Mouse (Mus musculus) layer of hippocampus, postnatal 10 days (tissue): ENCODE results near the gene Trpv5. TPM values are rescaled to one million over a fixed set of nuclear protein-coding genes. Genes with fewer than 3 reads are reported as not detected.

Source experiments
- DNase-seq, 2 experiments: peaks; one replicate each; pipeline ENCODE4 v3.0.0; 2021; ENCODE audit warnings: low spot score in 2 of 2
- total RNA-seq, 2 experiments: library from RNA; stranded (reverse); gene quantifications; 2 replicates each; pipeline ENCODE4 v1.2.3; 2021

The Trpv5 gene
- total RNA-seq, 2 experiments from 2014 or later, result not detected

DNA sequence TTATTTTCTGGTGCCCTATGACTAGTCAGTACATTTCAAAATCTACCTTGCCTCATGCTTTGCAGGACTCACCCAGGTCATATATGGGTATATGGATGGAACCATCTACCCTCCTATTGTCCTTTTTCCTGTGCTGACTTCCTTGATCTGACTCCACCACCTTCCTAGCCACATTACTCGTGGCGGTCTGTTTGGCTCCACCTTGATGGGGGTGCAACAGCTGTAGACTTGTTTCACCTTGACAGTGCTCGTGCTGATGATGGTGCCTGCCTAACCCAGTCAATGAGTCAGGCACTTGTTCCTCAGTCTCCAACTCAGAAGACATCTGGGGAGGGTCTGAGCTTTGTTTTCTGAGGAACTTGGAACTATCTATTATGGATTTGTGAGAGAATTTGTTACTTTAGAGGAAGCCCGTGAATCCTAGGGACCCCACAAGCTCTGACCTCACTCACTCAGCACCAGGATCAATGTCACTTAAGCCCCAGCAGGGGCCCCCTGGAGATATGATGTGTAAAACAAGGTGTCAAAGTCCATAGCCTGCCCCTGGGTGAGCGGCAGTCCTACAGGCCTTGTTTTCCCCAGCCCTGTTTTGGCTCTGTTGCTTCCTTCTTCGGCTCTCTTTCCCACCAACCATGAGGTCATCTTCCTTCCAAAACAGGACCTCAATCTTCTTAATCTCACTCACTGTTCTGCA is 39.2 kb downstream of the Trpv5 start:
- DNase-seq, result no peak

- DNase-seq, result no peak
Observed at GRCm38 (mm10) chr6:41640449-41640848, 40.1 kb downstream of the Trpv5 start.

DNA sequence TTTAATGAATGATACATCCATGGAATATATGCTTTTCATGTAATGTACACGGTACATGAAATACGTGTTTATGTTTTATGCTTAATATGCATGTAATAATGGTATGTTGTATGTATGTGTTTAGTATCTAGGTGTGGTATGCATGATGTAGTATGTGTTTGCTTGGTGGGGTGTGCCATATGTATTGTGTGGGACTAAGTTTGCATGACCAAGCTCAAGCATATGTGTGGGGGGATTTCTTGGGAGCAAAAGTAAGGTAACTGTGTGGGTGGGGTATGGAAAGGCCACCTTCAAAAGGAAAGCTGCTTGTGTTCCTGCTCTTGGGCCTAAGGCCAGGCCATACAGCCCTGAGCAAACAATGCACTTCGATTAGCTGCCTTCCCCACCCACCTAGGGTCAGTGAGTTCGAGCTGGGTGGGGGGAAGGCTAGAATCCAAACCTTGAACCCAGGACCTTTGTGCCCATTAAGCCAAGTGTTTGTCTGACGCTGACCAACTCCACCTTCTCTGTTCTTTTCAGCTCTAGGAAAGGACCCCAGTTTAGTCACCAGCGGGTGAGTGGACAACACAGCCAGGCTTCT is 42.6 kb downstream of the Trpv5 start:
- no peak for DNase-seq

DNA sequence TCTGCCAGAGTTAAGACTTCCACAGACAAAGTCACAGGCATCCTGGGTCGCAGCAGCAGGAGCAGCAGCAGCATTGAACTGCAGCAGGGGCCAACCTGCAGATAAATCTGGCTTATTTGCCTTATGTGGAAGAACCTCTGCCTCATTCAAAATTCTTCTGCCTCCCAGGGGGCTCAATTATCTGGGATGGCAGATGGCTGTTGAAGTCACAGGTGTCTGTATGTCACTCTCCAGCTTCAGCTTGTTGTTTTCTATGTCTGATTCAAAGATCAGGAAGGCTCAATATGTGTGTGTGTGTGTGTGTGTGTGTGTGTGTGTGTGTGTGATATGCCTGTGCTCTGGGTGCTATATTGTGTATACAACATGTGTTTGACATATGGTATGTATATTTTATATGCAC is 43.2 kb downstream of the Trpv5 start:
- no peak for DNase-seq

GRCm38 (mm10) chr6:41636178-41636577 is 44.4 kb downstream of the Trpv5 start, which contains the start of gene Trpv6:
Trpv6 (minus strand) TSS chr6:41636405.
- DNase-seq, result no peak

DNA sequence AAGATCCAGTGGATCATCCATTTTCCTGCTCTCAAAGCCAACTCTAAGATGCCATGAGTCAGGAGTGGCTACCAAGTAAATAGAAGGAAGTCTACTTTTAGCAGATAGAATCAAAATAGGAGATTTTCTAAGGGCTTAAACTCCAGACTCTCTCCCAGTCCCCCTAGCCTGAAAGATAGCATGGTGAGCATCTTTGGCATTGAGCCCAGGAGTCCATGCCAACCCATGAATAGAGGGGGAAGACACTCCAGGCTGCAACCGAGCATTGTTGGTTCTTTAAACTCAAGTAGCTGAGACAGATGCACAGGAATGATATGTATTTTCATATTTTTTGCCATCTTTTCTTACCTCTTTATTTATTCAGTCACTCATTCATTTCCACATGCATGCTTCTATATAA is 45.4 kb downstream of the Trpv5 start:
- DNase-seq, result no peak

DNA sequence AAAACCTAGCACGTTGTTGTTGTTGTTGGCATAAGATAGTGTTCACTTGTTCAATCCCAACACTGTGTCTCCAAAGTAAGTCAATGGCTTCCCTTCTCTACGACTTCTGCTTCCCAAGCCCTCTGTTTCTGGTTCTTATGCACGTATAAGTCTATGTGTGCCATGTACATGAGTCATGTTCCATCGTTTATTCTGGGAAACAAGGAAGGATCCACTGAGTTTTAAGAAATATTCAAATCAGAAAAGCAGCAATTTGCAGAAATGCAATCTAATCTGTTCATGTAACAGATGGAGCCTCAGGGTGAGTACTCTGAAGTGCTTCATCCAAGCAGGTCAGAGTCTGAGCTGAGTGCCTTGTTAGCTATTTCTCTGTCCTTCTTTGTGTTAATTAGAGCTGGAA is 49.0 kb downstream of the Trpv5 start:
- DNase-seq, result no peak

- no peak for DNase-seq
Observed at GRCm38 (mm10) chr6:41630791-41631190, 49.8 kb downstream of the Trpv5 start.

DNA sequence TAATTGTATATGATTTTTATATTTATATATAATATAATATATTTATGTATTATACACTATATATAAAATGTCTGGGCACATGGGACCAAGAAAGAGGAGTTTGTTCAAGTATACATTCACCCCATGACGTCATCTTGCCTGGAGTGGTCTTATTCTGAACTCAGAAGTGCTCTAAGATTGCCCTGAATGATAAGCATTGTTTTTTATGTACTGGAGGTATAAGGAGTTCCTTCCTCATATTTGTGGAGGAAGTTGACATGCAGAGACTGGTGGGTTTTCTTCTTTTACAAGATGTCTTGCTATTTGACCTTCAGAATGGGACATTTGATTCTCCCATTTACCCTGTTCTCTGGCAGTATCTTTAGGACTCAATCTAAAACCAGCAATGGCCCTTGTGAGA is 52.4 kb downstream of the Trpv5 start:
- DNase-seq, result no peak

GRCm38 (mm10) chr6:41622661-41623060 is 57.9 kb downstream of the Trpv5 start:
- DNase-seq, result peak; percentile 25 to 44

GRCm38 (mm10) chr6:41621241-41621990 is 59.2 kb downstream of the Trpv5 start:
- no peak for DNase-seq

DNA sequence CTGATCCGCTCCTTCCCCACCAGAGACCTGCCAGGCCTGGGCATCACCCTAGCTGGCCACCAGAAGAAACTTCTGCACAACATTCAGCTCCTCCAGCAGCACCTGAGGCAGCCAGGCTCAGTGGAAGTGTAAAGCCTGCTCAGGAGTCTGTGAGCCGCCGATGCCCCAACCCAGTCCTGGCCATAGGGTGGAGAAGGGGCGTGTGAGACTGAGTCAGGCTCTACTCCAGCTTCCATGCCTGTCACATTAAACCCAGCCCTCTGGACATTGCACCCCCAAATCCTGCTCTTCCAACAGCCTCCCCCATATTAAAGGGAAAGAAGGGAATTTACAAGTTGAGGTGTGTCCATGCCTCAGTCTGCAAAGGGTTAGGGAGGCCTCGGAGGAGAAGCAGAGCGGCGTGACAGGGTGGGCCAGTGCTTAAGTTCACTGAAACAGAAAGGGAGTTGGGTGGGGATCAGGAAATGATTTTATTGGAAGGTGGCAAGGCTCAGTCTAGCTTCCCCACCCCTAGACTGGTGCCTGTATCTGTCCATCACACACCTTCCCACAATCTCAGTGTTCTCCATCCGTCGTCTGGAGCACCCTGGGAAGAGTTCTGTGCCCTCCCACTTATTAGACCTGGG is 60.3 kb downstream of the Trpv5 start:
- DNase-seq, result no peak

DNA sequence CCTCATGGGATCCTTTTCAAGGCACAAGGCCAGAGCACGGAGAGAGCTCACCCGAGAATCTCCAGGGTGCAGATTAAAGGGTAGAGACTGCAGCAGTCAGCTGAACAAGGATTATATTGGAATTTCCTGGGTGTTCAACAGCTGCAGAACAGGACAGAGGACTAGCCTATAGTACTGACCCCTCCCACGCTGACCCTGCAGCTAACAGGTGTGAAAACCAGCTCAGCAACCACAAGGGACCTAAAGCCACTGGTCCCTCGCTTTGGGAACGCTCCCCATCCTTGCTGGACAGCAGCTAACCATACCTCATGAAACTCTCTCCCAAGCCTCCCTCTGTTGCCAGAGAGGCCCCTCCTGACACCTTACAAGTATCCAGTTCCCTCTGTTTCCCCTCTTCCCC is 72.9 kb downstream of the Trpv5 start:
- DNase-seq, result no peak

DNA sequence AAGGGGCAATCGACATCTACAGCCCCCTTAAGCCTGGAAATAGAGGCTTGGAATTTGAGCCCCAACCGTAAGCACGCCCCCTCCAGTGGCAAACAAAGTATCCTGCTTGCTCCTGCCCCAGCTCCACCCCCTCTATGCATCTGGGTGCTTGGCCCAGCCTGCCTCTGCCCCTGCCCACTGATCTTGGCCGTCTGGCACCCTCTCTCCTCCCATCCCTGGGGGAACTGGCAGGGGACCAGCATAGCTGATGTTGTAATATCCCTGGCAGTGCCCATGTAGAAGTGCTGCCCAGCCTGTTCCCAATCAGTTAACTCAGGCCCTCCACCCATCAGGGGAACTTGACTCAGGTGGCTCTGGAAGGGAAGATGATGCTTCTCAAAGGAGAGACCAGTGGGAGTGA is 74.4 kb downstream of the Trpv5 start:
- peak; percentile 43 to 60 for DNase-seq

GRCm38 (mm10) chr6:41605794-41606104 is 74.8 kb downstream of the Trpv5 start:
- no peak for DNase-seq

DNA sequence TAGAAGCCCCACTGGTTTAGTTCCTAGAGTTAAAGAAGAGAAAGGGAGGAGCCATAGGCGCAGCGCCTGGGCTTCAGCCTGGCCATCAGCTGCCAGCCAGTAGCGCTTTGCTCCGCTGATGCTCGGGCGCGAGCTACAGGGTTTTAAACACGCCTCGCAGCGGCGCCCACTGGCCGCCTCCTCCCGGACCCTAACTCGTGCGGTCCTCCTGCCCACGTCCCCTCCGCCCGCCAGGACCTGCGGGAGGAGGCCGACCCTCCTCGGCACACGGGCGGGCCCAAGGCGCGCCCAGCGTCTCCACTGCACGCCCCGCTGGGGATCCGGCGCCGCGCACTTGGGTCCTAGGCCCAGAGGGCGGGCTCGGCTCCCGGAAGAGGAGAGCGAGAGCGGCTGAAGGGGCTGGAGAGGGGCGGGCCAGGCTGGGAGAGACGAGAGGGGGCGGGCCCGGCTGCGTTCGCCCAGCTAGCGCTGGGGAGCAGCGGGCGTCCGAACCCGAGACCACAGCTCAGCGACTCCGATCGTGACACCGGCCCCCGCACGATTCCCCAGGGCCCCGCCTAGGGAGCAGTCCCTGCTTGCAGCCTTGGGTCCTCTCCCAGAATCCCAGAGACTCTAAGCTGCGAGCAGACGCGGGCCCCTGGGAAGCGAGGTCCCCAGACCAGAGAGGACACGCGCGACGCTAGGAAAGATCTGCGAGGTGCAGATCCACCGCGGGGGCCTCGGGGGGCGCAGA is 75.3 kb downstream of the Trpv5 start, which contains the start of gene Ephb6:
Ephb6 (plus strand) TSS at position 422 of the 733 bp plus-strand sequence.
- peak; percentile 60 to 76 for DNase-seq

- peak; percentile 61 to 69 for DNase-seq
Observed at GRCm38 (mm10) chr6:41604401-41605050, 76.0 kb downstream of the Trpv5 start.
